Mouse (Mus musculus) cerebellum, adult (tissue): ENCODE measurements around the gene Slc8b1.
"Not testable (repeated sequence)": the region's sequence is repeated elsewhere in the genome, so short reads cannot be mapped to it uniquely, and the experiment has no call there.

Source experiments
- ATAC-seq: cut with Nextera tagmentation; 2 replicates; pipeline ENCODE4 v1.9.2; 2017; ENCODE audit warnings: mild to moderate bottlenecking, moderate library complexity, mixed read lengths; ENCODE audit not compliant: insufficient number of reproducible peaks, low FRiP score, low TSS enrichment

Slc8b1 gene

DNA sequence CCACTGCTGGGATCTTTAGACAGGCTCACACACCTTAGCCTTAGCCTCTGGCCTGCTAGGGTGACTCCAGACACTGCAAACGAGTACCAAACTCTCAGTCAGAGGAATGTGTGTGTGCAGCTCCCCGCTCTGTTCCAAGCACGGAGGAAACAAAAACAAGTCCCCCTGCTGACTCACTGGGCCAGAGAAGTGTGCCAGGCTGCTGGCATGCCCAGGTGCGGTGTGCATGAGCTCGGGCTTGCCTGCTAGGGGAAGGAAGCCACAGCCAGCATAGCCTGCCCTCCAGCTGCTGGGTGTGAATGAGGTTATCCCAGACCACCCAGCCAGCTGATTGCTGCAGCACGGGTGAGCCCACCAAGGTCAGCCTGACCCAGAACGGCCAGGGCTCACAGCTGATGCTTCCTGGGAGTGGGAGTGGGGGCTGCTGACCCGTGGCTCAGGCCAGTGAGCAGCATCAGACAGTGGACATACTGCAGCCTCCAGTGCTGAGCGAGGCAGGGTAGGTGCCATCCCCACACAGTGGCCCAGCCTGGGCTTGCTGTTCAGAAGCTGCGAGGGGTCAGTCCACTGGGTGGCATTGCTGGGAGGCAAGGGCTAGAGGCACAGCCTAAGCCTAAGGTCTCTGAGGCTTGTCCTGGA is 15.8 kb upstream of the Slc8b1 start:
- no peak for ATAC-seq

DNA sequence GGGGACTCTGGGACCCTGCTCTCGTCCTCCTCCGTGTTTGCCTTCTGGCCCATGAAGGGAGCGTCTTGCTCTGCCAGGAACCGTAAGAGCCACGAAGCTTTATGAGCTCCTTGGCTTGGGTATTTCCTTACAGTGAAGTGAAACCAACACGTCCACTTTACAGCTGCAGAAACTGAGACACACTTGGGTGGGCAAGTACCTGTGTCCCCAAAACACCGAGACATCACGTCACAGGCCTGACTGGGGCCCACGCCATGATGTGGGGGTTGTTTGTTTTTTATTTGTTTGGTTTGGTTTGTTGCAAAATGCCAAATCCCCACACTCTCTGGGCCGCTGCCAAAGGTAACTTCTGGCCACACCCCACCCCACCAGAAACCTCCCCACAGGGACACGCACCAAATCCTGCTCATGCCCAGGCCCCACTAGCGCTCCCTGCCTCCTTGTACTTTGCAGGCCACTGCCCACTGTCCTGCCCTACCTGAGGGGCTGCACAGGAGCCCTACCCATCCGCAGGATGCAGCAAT is 15.2 kb upstream of the Slc8b1 start:
- ATAC-seq: no peak

DNA sequence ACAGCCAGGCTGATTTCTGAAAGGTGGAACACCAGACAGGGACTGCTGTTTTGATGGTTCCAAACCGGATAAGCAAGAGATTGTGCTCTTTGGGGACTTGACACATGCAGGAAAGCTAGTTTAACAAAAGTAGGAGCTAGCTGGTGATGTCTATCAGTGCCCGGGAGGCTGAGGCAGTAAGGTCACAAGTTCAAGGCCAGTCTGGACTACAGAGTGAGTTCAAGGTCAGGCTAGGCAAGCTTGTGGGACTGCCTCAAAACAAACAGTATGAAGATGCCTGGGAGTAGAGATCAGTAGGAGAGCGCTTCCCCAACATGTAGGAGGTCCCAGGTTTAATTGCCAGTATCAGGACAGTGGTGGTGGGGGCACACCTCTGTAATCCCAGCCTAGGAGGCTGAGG is 13.9 kb upstream of the Slc8b1 start:
- no peak for ATAC-seq

DNA sequence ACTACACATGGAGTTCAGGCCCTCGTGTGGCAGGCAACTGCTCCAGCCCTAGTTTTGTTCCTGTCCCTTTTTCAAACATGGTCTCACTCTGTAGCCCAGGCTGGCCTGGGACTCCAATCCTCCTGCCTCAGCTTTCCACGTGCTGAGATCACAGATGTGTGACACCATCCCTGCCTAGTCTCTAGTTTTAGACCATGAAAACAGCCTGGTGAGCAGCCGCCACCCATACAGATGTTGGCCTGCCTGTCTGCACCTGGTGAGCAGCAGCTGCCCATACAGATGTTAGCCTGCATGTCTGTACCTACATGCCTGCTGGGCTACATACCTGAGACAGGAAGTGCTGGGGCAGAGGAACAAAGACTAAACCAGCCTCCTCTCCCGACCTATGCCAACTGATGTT is 11.8 kb upstream of the Slc8b1 start:
- ATAC-seq: no peak

DNA sequence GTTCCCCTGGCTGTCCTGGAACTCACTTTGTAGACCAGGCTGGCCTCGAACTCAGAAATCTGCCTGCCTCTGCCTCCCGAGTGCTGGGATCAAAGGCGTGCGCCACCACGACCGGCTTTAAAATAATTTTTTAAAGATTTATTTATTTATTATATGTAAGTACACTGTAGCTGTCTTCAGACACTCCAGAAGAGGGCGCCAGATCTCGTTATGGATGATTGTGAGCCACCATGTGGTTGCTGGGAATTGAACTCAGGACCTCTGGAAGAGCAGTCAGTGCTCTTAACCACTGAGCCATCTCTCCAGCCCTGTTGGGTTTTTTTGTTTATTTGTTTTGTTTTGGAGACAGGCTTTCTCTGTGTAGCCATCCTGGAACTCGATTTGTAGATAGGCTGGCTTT is 10.4 kb upstream of the Slc8b1 start:
- ATAC-seq: not testable (repeated sequence)

DNA sequence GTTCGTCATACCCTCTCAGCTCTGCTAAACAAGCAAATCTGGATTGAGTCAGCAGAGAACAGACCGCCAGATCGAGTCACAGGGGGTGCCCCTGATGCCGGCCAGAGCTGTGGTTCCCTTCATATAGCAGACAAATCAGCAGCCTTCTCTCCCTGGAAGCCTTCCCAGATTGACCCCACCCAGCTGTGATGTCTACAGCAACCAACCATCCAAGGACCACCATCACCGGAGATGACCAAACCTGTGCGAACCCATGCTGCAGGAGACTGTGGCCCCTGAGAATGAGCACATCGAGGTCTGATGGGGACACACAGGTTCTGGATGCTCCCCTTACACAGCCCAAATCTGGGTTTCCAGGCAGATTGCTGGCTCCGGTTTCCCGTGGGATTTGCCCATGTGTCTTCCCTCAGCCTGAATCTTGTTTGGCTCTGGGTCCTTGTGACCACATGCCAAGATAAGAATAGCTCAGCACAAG is 8.8 kb upstream of the Slc8b1 start:
- ATAC-seq: no peak

DNA sequence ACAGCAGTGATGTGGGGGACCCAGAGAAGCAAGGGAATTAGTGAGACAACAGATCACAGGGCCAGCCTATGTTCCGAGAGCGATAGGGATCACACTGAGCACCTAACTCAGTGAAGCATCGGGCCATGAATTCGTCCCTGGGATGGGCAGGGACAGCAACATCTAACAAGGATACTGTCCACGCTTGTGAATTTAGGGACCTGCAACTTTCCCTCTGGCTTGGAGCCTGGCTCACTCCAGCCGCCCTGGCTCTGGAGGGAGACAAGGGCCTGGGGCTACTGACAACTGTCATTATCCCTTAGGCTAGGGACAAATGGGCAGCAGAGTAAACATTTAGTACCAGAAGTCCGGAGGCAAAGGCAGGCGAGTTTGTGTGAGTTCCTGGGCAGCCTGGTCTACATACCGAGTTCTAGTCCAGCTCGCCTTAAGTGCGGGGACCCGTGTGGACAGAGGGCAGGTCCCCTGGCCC is 8.3 kb upstream of the Slc8b1 start:
- peak; percentile 9; the same call in 1 of the 2 replicates for ATAC-seq

DNA sequence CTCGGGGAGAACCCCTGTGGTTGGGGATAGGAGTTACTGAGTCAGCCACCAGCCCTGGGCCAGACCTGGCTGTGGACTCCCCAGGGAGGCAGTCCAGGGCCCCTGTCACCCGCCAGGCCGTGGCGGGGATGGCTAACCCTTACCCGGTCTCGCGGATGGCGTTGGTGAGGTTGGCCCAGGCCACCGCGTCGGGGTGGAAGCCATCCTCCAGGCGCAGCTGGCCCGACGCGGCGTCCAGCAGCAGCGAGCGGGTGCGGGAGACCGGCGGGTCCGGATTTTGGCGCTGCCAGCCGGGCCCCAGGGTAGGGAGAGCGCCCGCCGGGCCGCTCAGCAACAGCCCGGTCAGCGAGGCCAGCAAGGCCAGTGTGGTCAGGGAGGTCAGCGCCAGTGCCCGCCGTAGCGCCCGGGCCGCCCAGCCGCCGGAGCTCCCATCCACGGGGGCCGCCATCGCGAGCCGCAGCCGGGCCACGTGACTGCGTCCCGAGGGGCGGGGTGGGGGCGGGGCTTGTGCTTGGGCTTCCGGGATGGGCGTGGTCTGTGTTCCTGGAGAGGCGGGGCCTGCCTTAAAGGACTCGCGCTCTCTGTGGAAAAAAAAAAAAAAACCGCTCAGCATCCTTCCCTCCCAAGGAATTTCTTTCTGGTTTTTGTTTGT is 7.7 kb upstream of the Slc8b1 start, which contains the start of gene Plbd2:
Gene Plbd2 (minus strand): TSS at position 482 of the 652 bp plus-strand sequence.
- ATAC-seq: peak; percentile 64

DNA sequence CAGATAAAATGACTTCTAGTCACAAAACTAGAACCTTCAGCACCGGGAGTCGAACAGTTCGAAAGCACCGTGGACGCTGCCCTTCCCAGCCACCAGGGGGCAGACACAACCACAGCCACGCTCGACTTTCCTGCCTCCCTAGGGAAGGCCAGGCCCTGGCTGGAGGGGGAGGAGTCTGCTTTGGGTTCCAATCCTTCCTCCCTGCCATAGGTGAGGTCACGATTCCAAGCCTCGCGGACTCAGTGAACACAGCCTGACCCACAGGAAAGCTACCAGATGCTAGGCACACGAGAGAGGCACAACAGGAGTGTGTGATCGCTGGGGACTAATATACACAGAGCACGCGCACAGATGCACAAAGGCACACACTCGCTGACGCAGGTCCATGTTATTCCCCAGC is 5.6 kb upstream of the Slc8b1 start:
- ATAC-seq: 0 out of 2 replicates have a peak, but pooled peaks have one; percentile 29

DNA sequence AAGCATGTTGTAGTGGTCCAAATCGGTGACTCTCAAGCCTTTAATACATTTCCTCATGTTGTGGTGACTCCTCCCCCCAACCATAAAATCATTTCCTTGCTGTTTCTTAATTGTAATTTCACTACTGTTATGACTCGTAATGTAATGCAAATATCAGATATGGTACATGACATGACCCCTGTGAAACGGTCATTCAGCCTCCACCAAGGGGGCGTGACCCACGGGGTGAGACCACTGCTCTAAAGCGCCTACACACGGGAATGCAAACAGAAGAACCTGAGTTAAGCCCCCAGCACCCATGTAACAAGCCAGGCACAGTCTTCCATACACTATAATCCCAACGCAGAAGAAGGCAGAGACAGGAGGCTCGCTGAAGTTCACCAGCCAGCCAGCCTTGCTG is 5.2 kb upstream of the Slc8b1 start:
- no peak for ATAC-seq

DNA sequence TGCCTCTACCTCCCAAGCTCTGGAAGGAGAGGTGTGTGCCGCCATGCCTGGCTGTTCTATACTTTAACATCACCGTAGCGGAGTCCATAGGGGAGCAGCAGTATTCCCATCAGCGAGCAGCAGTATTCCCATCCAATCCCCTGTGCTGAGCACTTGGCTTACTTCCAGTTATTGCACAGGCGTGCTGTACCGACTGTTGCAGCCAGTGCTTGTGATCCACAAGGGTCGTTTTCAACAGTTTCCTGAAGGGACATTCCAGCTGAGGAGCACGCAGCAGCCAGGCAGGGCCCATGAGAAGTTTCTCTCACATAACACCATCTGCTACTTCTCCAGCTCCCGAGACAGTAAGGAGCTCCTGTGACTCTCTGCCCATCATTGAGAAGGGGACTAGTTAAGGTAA is 4.5 kb upstream of the Slc8b1 start:
- ATAC-seq: no peak

DNA sequence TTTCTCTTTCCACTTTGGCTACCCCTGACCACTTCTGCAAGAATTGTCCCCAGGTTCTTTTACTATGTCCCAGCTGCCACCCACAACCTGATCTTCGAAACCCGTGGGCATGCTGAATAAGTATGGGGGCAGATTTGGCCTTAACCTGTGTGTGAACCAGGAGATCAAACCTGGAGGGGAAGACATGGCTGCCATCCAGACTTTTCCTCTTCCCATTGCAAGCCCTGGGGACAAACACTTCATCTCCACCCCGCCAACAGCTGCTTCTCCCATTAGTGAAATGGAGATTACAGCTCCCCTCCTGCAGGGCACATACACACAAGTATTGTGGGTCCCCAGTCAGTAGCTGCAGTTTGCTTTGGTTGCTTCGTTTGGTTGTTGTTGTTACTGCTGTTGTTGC is 3.7 kb upstream of the Slc8b1 start:
- ATAC-seq: no peak

DNA sequence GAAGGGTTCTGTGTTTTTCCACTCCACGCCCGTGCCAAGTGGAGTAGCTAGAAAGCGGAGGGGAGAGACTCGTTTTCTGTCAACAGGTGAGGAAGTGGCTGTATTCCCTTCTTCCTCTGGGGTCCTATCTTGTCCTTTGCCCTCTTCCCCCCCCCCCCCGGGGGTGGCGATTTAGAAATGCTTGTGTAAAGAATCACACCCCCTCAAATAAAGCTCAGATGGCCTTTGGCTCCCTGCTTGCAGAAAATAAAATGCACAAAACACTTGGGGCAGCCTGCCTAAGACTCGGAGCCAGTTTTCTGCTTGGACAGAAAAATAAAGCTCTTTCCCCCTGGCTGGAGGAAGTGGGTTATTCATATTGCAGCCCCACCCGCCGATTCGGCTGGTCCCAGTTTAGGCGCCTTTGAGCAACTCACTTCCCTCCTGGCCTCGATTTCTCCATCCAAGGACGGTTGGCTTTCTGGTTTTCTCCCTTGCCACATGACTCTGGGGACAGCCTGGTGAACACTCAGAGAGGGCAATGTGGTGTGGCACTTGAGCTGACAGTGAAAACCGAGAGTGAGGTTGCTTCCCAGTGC is 764 bp downstream of the Slc8b1 start:
- no peak for ATAC-seq

DNA sequence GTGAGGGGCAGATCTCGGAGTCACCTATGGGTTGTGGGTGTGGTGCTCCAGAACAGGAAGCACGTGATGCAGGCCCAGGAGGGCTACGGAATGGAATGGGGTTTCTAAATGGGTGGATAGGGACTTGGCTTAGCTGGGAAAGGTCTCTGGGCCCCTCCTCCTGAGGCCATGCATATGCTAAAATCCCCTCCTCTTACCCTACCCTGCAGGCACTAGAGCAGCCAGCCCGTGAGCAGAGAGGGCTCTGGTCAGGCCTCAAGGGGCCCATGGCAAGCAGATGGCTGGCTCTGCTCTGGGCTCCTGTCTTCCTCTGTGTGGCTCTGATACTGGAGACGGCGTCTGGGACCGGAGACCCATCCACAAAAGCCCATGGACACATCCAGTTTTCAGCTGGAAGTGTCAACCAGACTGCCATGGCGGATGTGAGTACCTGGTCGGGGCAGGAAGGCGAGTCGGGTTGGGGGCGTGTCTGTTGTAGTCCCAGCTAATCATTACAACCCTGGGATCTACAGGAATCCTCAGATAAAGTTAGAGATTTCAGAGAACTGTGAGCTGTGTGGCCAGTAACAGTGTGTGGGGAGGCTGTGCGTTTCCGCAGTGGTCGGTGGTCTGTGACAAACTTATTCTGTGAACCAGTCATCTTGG is 2.1 kb downstream of the Slc8b1 start:
- no peak for ATAC-seq

DNA sequence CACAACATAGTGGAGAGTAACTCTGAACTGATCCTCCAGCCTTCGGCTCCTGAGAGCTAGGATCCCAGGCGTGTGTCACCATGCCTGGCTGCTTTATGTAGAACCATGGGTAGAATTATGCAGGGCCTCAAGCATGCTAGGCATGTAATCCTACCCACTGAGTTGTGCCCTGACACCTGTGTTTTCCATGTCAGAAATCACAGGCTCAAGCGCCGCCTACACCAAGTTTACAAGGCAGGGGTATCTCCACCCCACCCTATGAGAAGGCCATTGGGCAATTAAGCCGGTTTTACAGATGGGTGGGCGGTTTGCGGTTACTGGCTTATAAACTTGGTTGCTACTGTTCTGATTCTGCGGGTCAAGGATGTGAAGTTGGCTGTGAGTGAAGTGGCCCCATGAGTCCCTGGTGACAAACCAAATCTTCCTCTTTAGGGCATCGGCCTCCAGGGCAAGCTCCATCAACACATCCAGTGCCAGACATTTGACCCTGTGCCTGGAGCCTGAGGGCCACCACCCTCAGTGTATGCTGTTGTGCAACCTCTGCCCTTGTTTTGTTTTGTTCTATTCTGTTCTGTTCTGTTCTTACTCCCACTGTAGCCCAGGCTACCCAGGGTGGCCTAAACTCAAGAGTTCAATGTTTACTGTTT is 3.2 kb downstream of the Slc8b1 start:
- ATAC-seq: no peak

DNA sequence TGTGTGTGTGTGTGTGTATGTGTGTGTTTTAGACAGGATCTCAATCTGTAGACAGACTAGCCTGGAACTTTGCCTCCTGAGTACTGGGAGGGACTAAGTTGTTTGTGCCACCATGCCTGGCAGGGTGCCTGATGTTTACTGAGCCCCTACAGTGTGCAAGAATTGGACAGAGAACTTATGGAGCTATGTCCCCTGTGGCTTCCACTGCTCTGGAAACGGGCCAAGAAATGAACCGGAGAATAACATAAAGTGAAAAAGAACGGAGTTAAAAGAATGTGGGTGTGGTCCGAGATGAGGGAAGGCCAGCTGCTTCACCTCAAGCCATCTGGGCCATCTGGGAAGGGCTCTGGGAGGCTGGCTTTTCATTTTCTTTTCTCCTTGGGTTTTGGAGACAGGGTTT is 3.8 kb downstream of the Slc8b1 start:
- ATAC-seq: no peak

DNA sequence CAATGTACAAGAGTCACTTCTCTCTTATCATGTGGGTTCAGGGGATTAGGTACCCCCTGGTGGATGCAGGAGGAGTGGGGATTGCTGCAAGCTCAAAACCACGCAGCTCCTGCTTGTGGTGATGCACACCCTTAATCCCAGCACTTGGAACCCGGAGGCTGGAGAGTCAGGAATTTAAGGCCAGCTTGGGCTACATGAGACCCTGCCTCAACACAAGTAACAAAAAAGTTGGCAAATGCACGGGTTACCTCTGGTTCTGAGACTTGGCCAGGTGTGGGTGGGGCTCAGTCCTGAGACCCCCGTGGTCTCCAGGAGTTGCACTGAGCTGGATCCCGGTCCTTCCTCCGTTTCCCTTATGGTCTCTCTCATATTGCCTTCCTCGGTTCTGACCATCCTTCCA is 4.5 kb downstream of the Slc8b1 start:
- ATAC-seq: no peak

DNA sequence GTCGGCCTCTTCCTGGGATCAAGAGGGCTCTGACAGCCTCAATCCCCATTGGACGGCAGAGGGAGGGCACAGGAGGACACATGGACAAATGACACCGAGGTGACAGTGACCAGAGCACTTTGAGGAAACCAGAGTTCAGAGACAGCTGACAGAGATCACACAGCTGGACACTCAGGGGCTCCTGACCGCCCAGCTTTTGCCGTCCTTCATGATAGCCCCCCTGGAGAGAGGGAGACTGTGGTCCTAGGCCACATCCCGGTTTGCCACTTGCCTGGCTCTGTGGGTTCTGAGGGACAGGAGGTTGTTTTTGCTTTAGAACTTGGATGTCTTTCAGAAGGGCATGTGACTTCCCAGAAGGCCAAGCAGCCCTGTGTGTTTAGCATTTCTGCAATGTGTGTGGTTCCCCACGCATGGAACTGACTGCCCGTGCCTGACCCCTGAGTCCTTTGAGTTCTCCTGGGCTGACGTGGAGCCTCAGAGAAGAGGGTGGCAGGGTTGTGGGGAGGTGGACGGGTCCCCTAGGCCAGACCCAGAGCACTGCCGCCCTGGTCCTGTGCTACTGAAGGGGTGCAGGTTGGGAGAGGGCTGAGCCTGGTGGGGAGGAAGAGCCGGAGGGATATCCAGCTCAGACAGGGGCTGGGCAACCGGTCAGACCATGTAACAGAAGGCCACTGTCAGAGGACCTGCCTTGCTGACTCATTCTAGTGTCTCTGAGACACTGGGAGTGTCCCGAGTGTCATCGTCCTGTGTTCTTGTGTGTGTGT is 5.4 kb downstream of the Slc8b1 start:
- no peak for ATAC-seq

DNA sequence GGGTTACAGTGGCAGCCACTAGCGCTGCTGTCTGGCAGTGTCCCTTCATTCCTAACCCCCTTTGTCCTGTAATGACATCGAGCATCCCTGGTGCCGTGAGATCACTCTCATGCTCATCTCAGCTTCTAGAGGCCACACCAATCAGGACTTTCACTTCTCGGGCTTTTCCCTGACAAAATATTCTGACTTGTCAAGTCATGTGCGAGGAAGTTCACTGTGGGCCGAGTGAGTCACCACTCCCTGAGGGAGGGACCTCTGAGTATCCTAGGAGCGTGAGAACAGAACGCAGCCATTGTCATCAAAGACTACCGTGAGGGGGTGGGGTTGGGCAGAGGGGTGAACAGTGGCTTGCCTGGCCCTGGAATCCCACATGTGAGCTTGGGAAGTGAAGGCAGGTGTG is 6.6 kb downstream of the Slc8b1 start:
- ATAC-seq: no peak

DNA sequence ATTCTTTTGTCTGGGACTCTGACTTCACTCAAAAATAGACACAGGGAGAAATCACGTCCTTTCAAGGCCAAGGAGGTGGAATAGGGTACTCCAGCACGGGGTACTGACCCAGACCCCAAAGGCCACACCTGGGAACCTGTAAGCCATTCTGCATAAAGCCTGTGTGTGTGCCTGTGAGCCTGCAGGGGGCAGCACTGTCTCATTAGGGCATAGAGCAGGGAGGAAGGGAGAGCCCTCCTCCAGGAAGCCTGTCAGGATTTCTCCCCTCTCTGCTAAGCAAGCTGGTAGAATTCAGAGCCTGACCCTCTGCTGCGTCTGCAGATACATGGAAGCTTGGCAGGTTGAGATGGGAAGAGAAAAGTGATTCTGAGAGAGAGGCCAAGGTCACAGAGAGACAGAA is 11.7 kb downstream of the Slc8b1 start:
- ATAC-seq: no peak
